Mouse (Mus musculus): Measurements from ENCODE around the gene Exoc3l.
"Not testable (repeated sequence)": the region's sequence is repeated elsewhere in the genome, so short reads cannot be mapped to it uniquely, and the experiment has no call there.

DNA sequence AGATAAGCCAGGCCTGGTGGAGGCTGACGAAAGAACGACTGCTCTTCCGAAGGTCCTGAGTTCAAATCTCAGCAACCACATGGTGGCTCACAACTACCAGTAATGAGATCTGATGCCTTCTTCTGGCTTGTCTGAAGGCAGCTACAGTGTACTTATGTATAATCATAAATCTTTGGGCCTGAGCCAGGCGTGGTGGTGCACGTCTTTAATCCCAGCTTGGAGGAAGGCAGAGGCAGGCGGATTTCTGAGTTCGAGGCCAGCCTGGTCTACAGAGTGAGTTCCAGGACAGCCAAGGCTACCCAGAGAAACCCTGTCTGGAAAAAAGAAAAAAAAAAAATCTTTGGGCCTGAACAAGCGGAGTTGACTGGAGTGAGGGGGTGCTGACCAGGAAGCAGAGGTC lies 4.5 kb downstream of the Exoc3l start:
- not testable (repeated sequence) for TF ChIP-seq POLR2A (IDR thresholded peaks at IDR 0.05; ENCODE audit: control insufficient read depth, low read depth, low read length); CTCF (IDR thresholded peaks at IDR 0.05; ENCODE audit: control insufficient read depth, insufficient read depth, insufficient replicate concordance, low read depth, low read length)
